Mouse (Mus musculus): Measurements from ENCODE around the gene Eif2b5.

Eif2b5 gene

GRCm38 (mm10) chr16:20489233-20489632 is 9.4 kb upstream of the Eif2b5 start:
- DNase-seq (ENCODE audit: low spot score in 2 of 2): no peak

- DNase-seq (ENCODE audit: low spot score in 2 of 2): no peak
Observed at GRCm38 (mm10) chr16:20490581-20490980, 8.0 kb upstream of the Eif2b5 start.

GRCm38 (mm10) chr16:20491301-20491700 is 7.3 kb upstream of the Eif2b5 start:
- DNase-seq (ENCODE audit: low spot score in 2 of 2): no peak

GRCm38 (mm10) chr16:20493452-20493851 is 5.2 kb upstream of the Eif2b5 start:
- DNase-seq (ENCODE audit: low spot score in 2 of 2): no peak

GRCm38 (mm10) chr16:20496671-20497600 is 1.7 kb upstream of the Eif2b5 start:
- peak in 1 of 2 experiments; percentile 47 for DNase-seq (ENCODE audit: low spot score in 2 of 2)

- no peak for DNase-seq (ENCODE audit: low spot score in 2 of 2)
Observed at GRCm38 (mm10) chr16:20497980-20498676, 489 bp upstream of the Eif2b5 start.

- DNase-seq (ENCODE audit: low spot score in 2 of 2): no peak
Observed at GRCm38 (mm10) chr16:20506000-20506399, 7.4 kb downstream of the Eif2b5 start.

- no peak for DNase-seq (ENCODE audit: low spot score in 2 of 2)
Observed at GRCm38 (mm10) chr16:20509349-20509748, 10.7 kb downstream of the Eif2b5 start.

GRCm38 (mm10) chr16:20511277-20511847 is 12.7 kb downstream of the Eif2b5 start:
- no peak for DNase-seq (ENCODE audit: low spot score in 2 of 2)

- no peak for DNase-seq (ENCODE audit: low spot score in 2 of 2)
Observed at GRCm38 (mm10) chr16:20516032-20516431, 17.4 kb downstream of the Eif2b5 start.

GRCm38 (mm10) chr16:20516726-20517201 is 18.1 kb downstream of the Eif2b5 start, which contains the start of gene Dvl3:
Gene Dvl3 (plus strand): TSS chr16:20516982.
- DNase-seq (ENCODE audit: low spot score in 2 of 2): peak; percentile 72 to 88

- DNase-seq (ENCODE audit: low spot score in 2 of 2): peak in 1 of 2 experiments; percentile 48
Observed at GRCm38 (mm10) chr16:20517216-20517615, 18.6 kb downstream of the Eif2b5 start.

- DNase-seq (ENCODE audit: low spot score in 2 of 2): peak in 1 of 2 experiments; percentile 47
Observed at GRCm38 (mm10) chr16:20517701-20518374, 19.2 kb downstream of the Eif2b5 start.

GRCm38 (mm10) chr16:20523886-20524285 is 25.3 kb downstream of the Eif2b5 start:
- no peak for DNase-seq (ENCODE audit: low spot score in 2 of 2)

- DNase-seq (ENCODE audit: low spot score in 2 of 2): no peak
Observed at GRCm38 (mm10) chr16:20528779-20529178, 30.2 kb downstream of the Eif2b5 start.

GRCm38 (mm10) chr16:20529375-20529774 is 30.8 kb downstream of the Eif2b5 start:
- no peak for DNase-seq (ENCODE audit: low spot score in 2 of 2)

- no peak for DNase-seq (ENCODE audit: low spot score in 2 of 2)
Observed at GRCm38 (mm10) chr16:20530941-20531340, 32.3 kb downstream of the Eif2b5 start.

GRCm38 (mm10) chr16:20534617-20535295 is 36.1 kb downstream of the Eif2b5 start:
- no peak for DNase-seq (ENCODE audit: low spot score in 2 of 2)

GRCm38 (mm10) chr16:20535296-20536080 is 36.9 kb downstream of the Eif2b5 start, which contains the start of gene Ap2m1:
Gene Ap2m1 (plus strand): TSS chr16:20535478.
- DNase-seq (ENCODE audit: low spot score in 2 of 2): peak; percentile 77 to 88

- DNase-seq (ENCODE audit: low spot score in 2 of 2): no peak
Observed at GRCm38 (mm10) chr16:20536081-20536665, 37.6 kb downstream of the Eif2b5 start.

Data from cerebellum, postnatal 4 days (tissue).